Mouse (Mus musculus) spleen, adult 2 months (tissue): ENCODE data around the gene Zfp568. TPM values are rescaled to one million over a fixed set of nuclear protein-coding genes. Genes with fewer than 3 reads are reported as not detected.

ENCODE experiments used
- DNase-seq, 2 experiments: peaks; one replicate each; pipeline versions ENCODE4 v3.0.0 to v3.0.0-alpha.2; 2012 to 2021; ENCODE audit warnings: low spot score in 2 of 2, low read depth in 1 of 2
- H3K27ac ChIP-seq: fragments of 200-500 bp; 2 replicates; pipeline ENCODE4 v1.5.1; 2012; ENCODE audit warnings: low read length, inconsistent platforms; ENCODE audit not compliant: insufficient read depth
- H3K27me3 ChIP-seq: fragments of 200-500 bp; 2 replicates; pipeline ENCODE4 v1.6.1; 2012; ENCODE audit warnings: mild to moderate bottlenecking, moderate library complexity, low read length, inconsistent platforms; ENCODE audit not compliant: control insufficient read depth, insufficient read depth
- H3K36me3 ChIP-seq: fragments of 200-500 bp; 2 replicates; pipeline ENCODE4 v1.6.1; 2012; ENCODE audit warnings: mild to moderate bottlenecking, low read length, inconsistent platforms; ENCODE audit not compliant: control insufficient read depth, insufficient read depth
- H3K4me1 ChIP-seq: fragments of 200-500 bp; 2 replicates; pipeline ENCODE4 v1.6.1; 2011; ENCODE audit warnings: inconsistent platforms; ENCODE audit not compliant: control insufficient read depth, insufficient read depth, insufficient read length
- H3K4me3 ChIP-seq: fragments of 200-500 bp; 2 replicates; pipeline ENCODE4 v1.5.1; 2011; ENCODE audit warnings: mild to moderate bottlenecking, inconsistent platforms; ENCODE audit not compliant: insufficient read depth, insufficient read length; ENCODE audit errors: extremely low read depth
- CTCF ChIP-seq: fragments of 200-500 bp; IDR thresholded peaks from 2 replicates; pipeline ENCODE4 v1.5.1; 2011; ENCODE audit warnings: mild to moderate bottlenecking, inconsistent platforms; ENCODE audit not compliant: insufficient read depth, insufficient read length, insufficient replicate concordance; ENCODE audit errors: extremely low read depth
- POLR2A ChIP-seq: fragments of 200-500 bp; IDR thresholded peaks from 2 replicates; pipeline ENCODE4 v1.6.1; 2011; ENCODE audit warnings: low read depth, low read length, inconsistent platforms
- WGBS: fragments of 180-500 bp; shearing (Covaris S2); methylation state at CpG from one replicate; pipeline ENCODE4 v1.1.7; 2018; 5-methylcytosine and 5-hydroxymethylcytosine counted together
- polyA plus RNA-seq: library from polyadenylated mRNA; depleted of rRNA; stranded (reverse); fragments of >200 nt; gene quantifications from 2 replicates; pipeline ENCODE4 v1.2.3, GENCODE M21; 2012; rRNA removed

Gene Zfp568
- polyA plus RNA-seq, 1 experiment: 3.0 TPM

DNA sequence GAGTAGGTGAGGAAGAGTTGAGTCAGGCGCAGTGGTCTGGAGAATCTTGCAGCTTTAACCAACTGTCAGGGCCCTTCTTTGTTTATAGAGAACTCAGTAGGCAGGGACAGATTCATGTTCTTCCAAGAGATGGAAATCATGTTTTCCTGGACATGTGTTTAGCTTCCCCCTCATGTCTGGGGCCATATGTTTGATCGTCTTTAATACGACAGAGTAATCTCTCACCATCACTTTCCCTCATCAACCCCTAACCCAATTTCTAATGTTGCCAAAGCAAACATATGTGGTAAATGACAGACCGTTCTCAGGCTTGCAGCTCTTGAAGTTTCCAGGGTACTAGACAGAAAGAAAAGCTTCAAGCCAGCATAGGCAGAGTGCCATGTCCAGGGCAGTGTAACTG lies 64.4 kb downstream of the Zfp568 start:
- no peak overlapping the region for H3K27ac ChIP-seq
- H3K4me1 ChIP-seq: peaks cover 5% of the 10 kb centered on the region; the same call in 1 of the 2 replicates
- no peak overlapping the region for H3K4me3 ChIP-seq
- TF ChIP-seq POLR2A (no peak), CTCF (no peak)
- no peak for DNase-seq
- H3K27me3 ChIP-seq: no peaks in the 10 kb centered on the region
- no peaks in the 10 kb centered on the region for H3K36me3 ChIP-seq
- WGBS: 93% methylated on average over 4 of the region's 4 CpGs

DNA sequence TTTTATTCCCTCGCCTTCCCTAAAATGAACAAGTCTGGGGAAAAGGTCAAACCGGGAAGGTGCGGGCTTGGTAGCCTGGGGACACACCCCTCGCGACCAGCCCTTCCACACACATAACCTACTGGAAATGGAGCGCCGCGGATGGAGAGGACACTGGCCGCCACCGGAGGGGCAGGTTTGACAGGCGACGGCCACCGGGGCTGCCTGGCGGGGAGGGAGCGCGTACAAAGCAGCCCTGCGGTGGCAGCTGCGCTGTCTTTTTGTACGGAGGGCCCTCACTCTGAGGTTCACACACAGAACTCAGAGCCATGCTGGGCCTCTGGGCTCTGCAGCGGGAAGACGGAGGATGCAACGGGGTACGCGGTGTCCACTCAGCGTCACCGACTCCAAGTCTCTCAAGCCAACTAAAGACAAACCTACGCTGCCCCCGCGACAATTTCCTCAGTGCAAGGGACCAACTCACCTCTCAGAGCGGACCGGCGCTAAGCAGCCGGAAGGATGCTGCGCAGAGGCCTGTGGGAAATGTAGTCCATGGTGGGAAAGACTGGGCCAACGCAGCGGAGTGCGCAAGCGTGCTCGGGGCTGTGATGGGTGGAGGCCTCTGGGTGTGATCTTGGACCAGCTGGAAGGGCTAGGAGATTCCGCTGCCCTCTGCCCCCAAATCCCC lies 67.3 kb downstream of the Zfp568 start, which contains the start of gene Zfp14:
Gene Zfp14, minus strand, starts transcription at position 499 of the 667 bp plus-strand sequence.
- peak within 1 kb of the TSS; percentile 91 for H3K4me3 ChIP-seq
- WGBS: under 1% methylated on average over 40 of the region's 40 CpGs
- no peaks in the 10 kb centered on the region for H3K27me3 ChIP-seq
- TF ChIP-seq CTCF (no peak), POLR2A (peak; percentile 65)
- peak; percentile 55 to 93 for DNase-seq
- peak within 1 kb of the TSS; percentile 79 for H3K27ac ChIP-seq
- H3K4me1 ChIP-seq: no peaks in the 10 kb centered on the region
- H3K36me3 ChIP-seq: no peaks in the 10 kb centered on the region

DNA sequence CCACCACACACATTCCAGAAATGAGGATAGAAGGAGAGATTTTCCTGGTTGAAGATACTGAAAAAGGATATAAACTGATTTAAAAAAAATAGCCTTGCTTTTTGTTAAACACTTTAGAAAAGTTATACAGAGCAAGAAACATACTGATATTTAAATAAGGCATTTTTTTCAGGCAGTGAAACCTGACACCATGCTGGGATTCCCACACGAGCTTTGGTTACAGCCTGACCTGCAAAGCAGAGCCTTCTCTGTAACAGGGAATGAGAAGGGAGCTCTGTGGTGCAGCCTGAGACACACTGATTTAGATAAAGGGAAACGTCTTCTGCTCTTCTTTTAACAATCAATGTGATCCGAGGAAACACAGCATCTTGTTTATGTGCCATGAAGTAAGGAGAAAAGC lies 69.8 kb downstream of the Zfp568 start:
- TF ChIP-seq CTCF (no peak), POLR2A (no peak)
- DNase-seq: no peak
- WGBS: 34% methylated on average over 3 of the region's 3 CpGs
- Histone ChIP-seq H3K4me3 (no peak overlapping the region), H3K36me3 (peaks cover 5% of the 10 kb centered on the region), H3K4me1 (no peaks in the 10 kb centered on the region), H3K27me3 (no peaks in the 10 kb centered on the region), H3K27ac (no peak overlapping the region)

DNA sequence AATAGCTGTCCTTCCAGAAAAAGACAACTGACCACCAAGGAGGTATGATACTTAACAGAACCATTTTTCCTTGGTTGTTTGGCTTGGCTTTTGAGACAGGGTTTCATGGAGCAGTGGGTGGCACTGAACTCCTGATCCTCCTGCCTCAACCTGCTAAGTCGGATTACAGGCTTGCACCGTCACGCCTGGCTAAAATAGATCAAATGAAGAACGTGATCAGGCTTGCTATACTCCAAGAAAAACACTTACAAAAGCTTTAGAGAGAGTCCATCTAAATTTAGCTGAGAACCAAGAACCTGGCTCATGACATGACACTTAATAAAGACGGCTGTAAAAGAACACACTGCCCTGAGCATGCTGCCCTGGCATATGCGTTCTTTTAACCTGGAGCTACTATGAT lies 76.6 kb downstream of the Zfp568 start:
- no peak for TF ChIP-seq POLR2A
- no peak for TF ChIP-seq CTCF
- Histone ChIP-seq H3K4me1 (no peaks in the 10 kb centered on the region), H3K36me3 (peaks cover 21% of the 10 kb centered on the region), H3K27me3 (no peaks in the 10 kb centered on the region), H3K4me3 (no peak overlapping the region), H3K27ac (no peak overlapping the region)
- 93% methylated on average over 6 of the region's 6 CpGs for WGBS
- no peak for DNase-seq

DNA sequence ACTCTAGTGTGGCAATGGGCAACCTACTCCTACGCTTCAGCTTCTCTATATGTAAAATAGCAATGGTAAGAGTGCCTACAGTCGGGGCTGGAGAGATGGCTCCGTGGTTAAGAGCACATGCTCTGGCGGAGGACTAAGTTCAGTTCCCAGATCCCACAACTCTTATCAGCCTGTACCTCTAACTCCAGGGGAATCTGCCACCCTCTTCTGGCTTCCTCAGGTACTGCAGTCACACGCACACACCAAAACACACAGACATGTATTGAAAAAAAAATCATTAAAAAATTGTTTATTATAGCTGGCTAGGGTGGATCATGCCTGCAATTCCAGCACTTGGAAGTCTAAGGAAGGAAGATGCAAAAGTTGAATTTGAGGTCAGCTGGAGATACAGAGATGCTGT lies 78.7 kb downstream of the Zfp568 start:
- TF ChIP-seq CTCF (no peak), POLR2A (no peak)
- DNase-seq: no peak
- no peak overlapping the region for H3K4me3 ChIP-seq
- no peak overlapping the region for H3K27ac ChIP-seq
- H3K36me3 ChIP-seq: peaks cover 19% of the 10 kb centered on the region
- no peaks in the 10 kb centered on the region for H3K4me1 ChIP-seq
- H3K27me3 ChIP-seq: no peaks in the 10 kb centered on the region
- WGBS: 90% methylated on average over 5 of the region's 5 CpGs

DNA sequence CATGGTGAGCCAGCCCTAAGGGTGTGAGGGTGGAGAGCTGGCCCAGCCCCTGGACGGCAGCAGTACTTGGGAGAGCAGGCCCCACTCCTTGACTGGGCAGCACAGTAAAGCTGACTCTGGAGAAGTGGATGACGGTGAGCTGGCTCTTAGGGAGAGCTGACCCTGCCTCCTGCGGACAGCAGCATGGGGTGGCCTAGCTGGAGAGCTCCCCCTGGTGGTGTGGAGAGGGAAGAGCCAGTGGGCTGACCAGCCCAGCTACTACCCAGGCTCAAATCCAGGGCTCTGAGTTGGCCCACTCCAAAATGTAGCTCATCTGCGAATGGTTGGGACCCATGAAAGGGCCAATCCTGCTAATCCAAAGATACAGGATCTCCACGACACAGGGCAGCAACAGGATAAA lies 80.9 kb downstream of the Zfp568 start:
- H3K4me3 ChIP-seq: no peak overlapping the region
- H3K27me3 ChIP-seq: no peaks in the 10 kb centered on the region
- TF ChIP-seq POLR2A (no peak), CTCF (no peak)
- peaks cover 16% of the 10 kb centered on the region for H3K36me3 ChIP-seq
- no peak overlapping the region for H3K27ac ChIP-seq
- DNase-seq: no peak
- WGBS: 87% methylated on average over 5 of the region's 5 CpGs
- no peaks in the 10 kb centered on the region for H3K4me1 ChIP-seq

DNA sequence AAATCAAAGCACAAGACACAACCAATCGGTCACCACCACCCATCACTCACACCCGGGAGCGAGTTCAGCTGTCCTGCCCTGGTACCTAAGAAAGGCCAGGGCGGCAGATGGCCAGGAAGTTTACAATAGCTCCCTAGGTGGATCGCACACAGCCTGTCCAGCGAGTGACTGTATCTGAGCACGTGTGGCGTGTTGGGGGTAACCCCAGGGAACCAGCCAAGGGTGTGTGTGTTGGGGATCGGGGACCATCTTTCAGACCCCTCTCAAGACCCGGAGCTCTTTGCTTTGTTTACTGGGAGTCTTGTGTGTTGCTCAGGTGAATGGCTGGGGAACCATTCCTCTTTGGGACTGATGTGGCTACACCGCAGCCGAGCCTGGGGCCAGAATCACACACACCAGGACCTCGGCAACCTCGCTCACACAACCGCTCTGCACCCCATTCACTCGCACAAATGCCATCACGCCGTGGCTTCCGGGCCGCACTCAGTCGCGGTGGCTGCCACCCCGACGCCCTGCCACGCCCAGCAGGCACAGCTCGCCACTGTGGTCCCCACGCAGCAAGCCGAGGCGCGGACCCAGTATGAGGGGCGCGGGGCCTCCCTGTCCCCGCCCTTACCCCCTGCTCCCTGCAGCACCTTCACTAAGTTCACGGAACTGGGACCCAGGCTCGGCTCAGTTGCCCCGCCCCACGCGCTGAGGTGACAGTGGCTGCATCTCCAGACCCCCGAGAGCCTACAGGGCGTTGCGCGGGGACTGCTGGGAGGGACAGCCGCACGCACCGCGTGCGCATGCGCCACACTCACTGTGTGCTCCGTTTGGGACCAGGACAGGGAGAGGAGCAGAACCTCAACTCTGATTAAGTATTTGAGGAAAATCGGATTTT lies 88.6 kb downstream of the Zfp568 start, which contains the start of gene Zfp82:
Gene Zfp82, minus strand, starts transcription at position 755 of the 883 bp plus-strand sequence.
- 1% methylated on average over 50 of the region's 50 CpGs for WGBS
- Histone ChIP-seq H3K27me3 (no peaks in the 10 kb centered on the region), H3K36me3 (peaks cover 5% of the 10 kb centered on the region), H3K4me1 (peaks cover 2% of the 10 kb centered on the region; the same call in 1 of the 2 replicates), H3K4me3 (peak within 1 kb of the TSS; percentile 99), H3K27ac (peak within 1 kb of the TSS; percentile 86)
- TF ChIP-seq POLR2A: peak; percentile 52
- TF ChIP-seq CTCF: no peak
- peak in 1 of 2 experiments; percentile 82 for DNase-seq

Other genes starting within 250 kb of the Zfp568 start
- gene Zfp84, start 215.4 kb upstream of the Zfp568 start, polyA plus RNA-seq: 3.2 and 3.4 TPM in 2 replicates
- 0.69 and 0.74 TPM in 2 replicates for gene Zfp30, start 200.0 kb upstream of the Zfp568 start, polyA plus RNA-seq
- gene Zfp790, start 167.8 kb upstream of the Zfp568 start, polyA plus RNA-seq: 1.2 and 1.5 TPM in 2 replicates
- gene Zfp940, start 130.3 kb upstream of the Zfp568 start, polyA plus RNA-seq: 0.37 and 0.39 TPM in 2 replicates
- 0.99 and 1.2 TPM in 2 replicates for gene Zfp420, start 124.0 kb upstream of the Zfp568 start, polyA plus RNA-seq
- 0.93 and 1.0 TPM in 2 replicates for gene Zfp27, start 77.4 kb upstream of the Zfp568 start, polyA plus RNA-seq
- 0.31 and 0.35 TPM in 2 replicates for gene Zfp383, start 75.7 kb upstream of the Zfp568 start, polyA plus RNA-seq
- gene Zfp74, start 29.9 kb upstream of the Zfp568 start, polyA plus RNA-seq: 4.0 and 6.0 TPM in 2 replicates
- gene Zfp14, start 67.4 kb downstream of the Zfp568 start, polyA plus RNA-seq: 1.1 and 1.4 TPM in 2 replicates
- gene Zfp82, start 88.9 kb downstream of the Zfp568 start, polyA plus RNA-seq: 0.40 and 0.81 TPM in 2 replicates
- gene Gm26920, start 106.5 kb downstream of the Zfp568 start, polyA plus RNA-seq: 0.16 TPM in 1 of 2 replicates, not detected in the other
- gene Zfp566, start 106.6 kb downstream of the Zfp568 start, polyA plus RNA-seq: 1.1 and 2.2 TPM in 2 replicates
- gene Zfp260, start 110.8 kb downstream of the Zfp568 start, polyA plus RNA-seq: 9.3 and 11.3 TPM in 2 replicates
- 0.92 and 1.9 TPM in 2 replicates for gene Zfp382, start 138.0 kb downstream of the Zfp568 start, polyA plus RNA-seq
- 7.3 and 8.8 TPM in 2 replicates for gene Zfp146, start 185.8 kb downstream of the Zfp568 start, polyA plus RNA-seq
- gene Cox7a1, start 200.2 kb downstream of the Zfp568 start, polyA plus RNA-seq: 0.43 and 0.52 TPM in 2 replicates
- 414 and 469 TPM in 2 replicates for gene Capns1, start 214.9 kb downstream of the Zfp568 start, polyA plus RNA-seq
- 51.5 and 60.8 TPM in 2 replicates for gene Polr2i, start 248.0 kb downstream of the Zfp568 start, polyA plus RNA-seq
- 21.5 and 24.6 TPM in 2 replicates for gene Tbcb, start 248.3 kb downstream of the Zfp568 start, polyA plus RNA-seq